Mouse (Mus musculus) embryonic facial prominence, embryonic 10.5 days (tissue): ENCODE data around the gene Gm20696. TPM values are rescaled to one million over a fixed set of nuclear protein-coding genes. Genes with fewer than 3 reads are reported as not detected.
A peak's percentile ranks its signal among the peaks of the same experiment; 100 is the strongest.

Source experiments
- DNase-seq: peaks from one replicate; pipeline ENCODE4 v3.0.0-alpha.2; 2017; ENCODE audit warnings: low spot score
- H3K27ac ChIP-seq: fragments of 300-500 bp; sonication (generic); replicated peaks from 2 replicates; pipeline ENCODE4 v1.5.1; 2016; ENCODE audit warnings: mild to moderate bottlenecking
- H3K27me3 ChIP-seq: fragments of 300-500 bp; sonication (generic); replicated peaks from 2 replicates; pipeline ENCODE4 v1.6.1; 2016; ENCODE audit warnings: low read depth, mild to moderate bottlenecking; ENCODE audit not compliant: poor library complexity, severe bottlenecking
- H3K36me3 ChIP-seq: fragments of 300-500 bp; sonication (generic); replicated peaks from 2 replicates; pipeline ENCODE4 v1.6.1; 2016; ENCODE audit warnings: mild to moderate bottlenecking, moderate library complexity
- H3K4me1 ChIP-seq: fragments of 300-500 bp; sonication (generic); 2 replicates; pipeline ENCODE4 v1.6.1; 2016
- H3K4me3 ChIP-seq: fragments of 300-500 bp; sonication (generic); 2 replicates; pipeline ENCODE4 v1.5.1; 2016; ENCODE audit warnings: mild to moderate bottlenecking, moderate library complexity
- H3K9me3 ChIP-seq: fragments of 300-500 bp; sonication (generic); 2 replicates; pipeline ENCODE4 v1.6.1; 2016; ENCODE audit warnings: mild to moderate bottlenecking
- WGBS: fragments of 180-500 bp; shearing (Covaris S2); methylation state at CpG from one replicate; pipeline ENCODE4 v1.1.7; 2016; 5-methylcytosine and 5-hydroxymethylcytosine counted together
- polyA plus RNA-seq: library from polyadenylated mRNA; unstranded; fragments of >200 nt; fragmentation: Nextera tagmentation; extraction: Ambion mirVana; gene quantifications from 2 replicates; pipeline ENCODE4 v1.2.1, GENCODE M21; 2016

The Gm20696 gene
- polyA plus RNA-seq, 1 experiment from 2014 or later: 4.5 TPM

DNA sequence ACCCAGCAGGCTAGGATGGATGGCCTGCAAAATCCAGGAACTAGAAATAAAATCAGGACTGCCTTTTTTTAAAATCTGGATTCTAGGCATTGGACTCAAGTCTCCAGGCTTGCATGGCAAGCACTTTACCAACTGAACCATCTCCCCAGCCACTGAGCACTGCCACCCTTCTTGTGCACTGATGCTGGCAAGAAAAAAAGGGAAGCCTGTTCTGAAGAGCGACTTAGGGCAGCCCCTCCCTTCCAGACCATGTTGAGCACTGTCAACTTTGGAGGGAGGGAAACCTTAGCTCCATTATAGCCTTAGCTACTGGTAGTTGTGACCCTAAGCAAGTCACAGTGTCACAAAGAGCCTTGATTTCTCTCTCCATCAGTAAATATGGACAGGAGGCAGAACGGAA is 308.7 kb downstream of the Gm20696 start:
- whole genome bisulfite sequencing: 89% methylated on average over 2 of the region's 2 CpGs
- DNase-seq: no peak
- Histone ChIP-seq H3K27ac (no peak overlapping the region), H3K4me1 (peaks cover 11% of the 10 kb centered on the region; the same call in 1 of the 2 replicates), H3K27me3 (no peaks in the 10 kb centered on the region), H3K9me3 (no peaks in the 10 kb centered on the region), H3K36me3 (no peaks in the 10 kb centered on the region), H3K4me3 (no peak overlapping the region)

DNA sequence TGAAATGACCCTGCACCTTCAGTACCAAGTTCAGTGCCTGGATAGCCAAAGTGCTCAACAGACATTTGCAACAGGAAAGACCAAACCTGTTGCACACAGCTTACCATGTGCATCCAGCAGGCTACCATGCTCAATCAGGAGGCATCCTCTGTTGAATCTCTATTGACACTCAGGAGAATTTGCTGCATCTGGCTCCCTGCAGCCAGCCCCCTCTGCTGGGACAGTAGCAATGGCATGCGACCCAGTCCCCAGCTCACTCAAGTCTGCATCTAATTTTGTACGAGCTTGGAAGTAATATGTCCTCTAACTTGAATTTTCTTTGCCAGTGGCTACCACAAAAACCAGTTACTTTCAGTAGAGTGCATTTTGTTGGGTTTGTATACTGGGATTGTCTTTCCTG is 312.3 kb downstream of the Gm20696 start:
- H3K27me3 ChIP-seq: no peaks in the 10 kb centered on the region
- 40% methylated on average over 2 of the region's 2 CpGs for WGBS
- DNase-seq: no peak
- H3K4me1 ChIP-seq: peaks cover 16% of the 10 kb centered on the region; the same call in 1 of the 2 replicates
- no peaks in the 10 kb centered on the region for H3K9me3 ChIP-seq
- no peak overlapping the region for H3K4me3 ChIP-seq
- H3K36me3 ChIP-seq: no peaks in the 10 kb centered on the region
- no peak overlapping the region for H3K27ac ChIP-seq

DNA sequence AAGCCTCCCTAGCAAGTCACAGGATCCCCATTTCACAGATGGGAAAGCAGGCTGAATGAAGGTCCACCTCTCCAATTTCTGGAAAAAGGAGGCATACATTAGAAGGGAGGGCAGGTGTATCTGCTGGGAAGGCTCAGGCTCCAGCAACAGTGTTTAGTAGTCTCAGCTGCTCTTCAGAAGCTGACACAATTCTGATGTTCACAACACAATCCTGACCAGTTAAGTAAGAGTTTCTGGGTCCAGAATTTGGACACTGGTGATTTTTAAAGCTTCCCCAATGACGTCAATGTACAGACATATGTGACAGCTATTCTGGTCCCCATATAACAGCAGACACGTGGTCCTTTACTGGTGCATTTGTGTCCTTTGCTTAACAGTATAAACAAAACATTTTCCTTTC is 313.2 kb downstream of the Gm20696 start:
- H3K36me3 ChIP-seq: no peaks in the 10 kb centered on the region
- no peak for DNase-seq
- H3K4me1 ChIP-seq: peaks cover 16% of the 10 kb centered on the region; the same call in 1 of the 2 replicates
- no peaks in the 10 kb centered on the region for H3K9me3 ChIP-seq
- no peak overlapping the region for H3K4me3 ChIP-seq
- WGBS: 84% methylated on average over 2 of the region's 2 CpGs
- no peak overlapping the region for H3K27ac ChIP-seq
- no peaks in the 10 kb centered on the region for H3K27me3 ChIP-seq

DNA sequence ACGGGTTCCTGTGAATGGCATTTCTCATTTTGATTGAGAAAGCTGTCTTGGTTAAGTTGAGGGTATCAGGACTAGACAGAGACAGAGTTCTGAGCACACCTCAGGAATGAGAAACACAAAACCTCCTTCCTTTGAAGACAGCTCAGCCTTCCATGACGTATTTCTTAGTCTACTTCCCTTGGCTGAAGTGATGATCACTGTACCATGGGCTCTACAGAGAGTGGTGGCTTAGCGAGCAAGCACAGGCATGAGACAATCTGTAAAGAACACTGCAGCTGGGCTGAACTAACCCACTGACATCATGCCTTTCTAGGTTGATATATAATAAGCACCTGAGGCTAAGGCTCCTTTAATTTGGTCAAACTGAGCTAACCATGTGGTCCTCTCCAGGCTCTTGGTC is 316.0 kb downstream of the Gm20696 start:
- 79% methylated on average over 3 of the region's 3 CpGs for WGBS
- DNase-seq: no peak
- Histone ChIP-seq H3K4me1 (peaks cover 19% of the 10 kb centered on the region), H3K27ac (no peak overlapping the region), H3K9me3 (no peaks in the 10 kb centered on the region), H3K4me3 (no peak overlapping the region), H3K36me3 (no peaks in the 10 kb centered on the region), H3K27me3 (no peaks in the 10 kb centered on the region)

GRCm38 (mm10) chr6:99350156-99350555 is 316.4 kb downstream of the Gm20696 start:
- WGBS: 73% methylated on average over 5 of the region's 5 CpGs
- peaks cover 19% of the 10 kb centered on the region for H3K4me1 ChIP-seq
- no peak for DNase-seq

DNA sequence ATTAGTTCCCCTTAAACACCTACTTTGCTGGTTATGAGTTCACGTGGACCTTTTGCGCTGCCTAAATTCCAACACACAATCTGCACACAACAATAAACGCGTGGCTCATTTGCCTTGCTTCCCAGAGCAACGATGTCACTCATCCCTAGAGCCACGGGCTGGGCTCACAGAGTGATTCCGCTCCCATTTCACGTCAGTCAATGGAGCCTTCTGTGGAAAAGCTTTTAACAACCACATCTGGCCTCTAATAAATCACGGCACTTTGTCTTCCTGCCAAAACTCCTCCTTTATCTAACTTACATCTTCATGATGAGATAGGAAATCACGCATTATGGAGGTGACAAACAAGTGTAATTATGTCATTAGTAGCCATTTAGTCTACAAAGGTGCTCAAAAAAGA is 318.8 kb downstream of the Gm20696 start:
- Histone ChIP-seq H3K4me1 (peaks cover 8% of the 10 kb centered on the region), H3K9me3 (no peaks in the 10 kb centered on the region), H3K36me3 (no peaks in the 10 kb centered on the region), H3K27me3 (no peaks in the 10 kb centered on the region), H3K4me3 (no peak overlapping the region), H3K27ac (no peak overlapping the region)
- DNase-seq: no peak
- WGBS: 76% methylated on average over 10 of the region's 10 CpGs

More at GRCm38 (mm10) chr6:99350156-99350555, 316.4 kb downstream of the Gm20696 start:
- Histone ChIP-seq H3K27me3 (no peaks in the 10 kb centered on the region), H3K9me3 (no peaks in the 10 kb centered on the region), H3K4me3 (no peak overlapping the region), H3K27ac (no peak overlapping the region), H3K36me3 (no peaks in the 10 kb centered on the region)

DNA sequence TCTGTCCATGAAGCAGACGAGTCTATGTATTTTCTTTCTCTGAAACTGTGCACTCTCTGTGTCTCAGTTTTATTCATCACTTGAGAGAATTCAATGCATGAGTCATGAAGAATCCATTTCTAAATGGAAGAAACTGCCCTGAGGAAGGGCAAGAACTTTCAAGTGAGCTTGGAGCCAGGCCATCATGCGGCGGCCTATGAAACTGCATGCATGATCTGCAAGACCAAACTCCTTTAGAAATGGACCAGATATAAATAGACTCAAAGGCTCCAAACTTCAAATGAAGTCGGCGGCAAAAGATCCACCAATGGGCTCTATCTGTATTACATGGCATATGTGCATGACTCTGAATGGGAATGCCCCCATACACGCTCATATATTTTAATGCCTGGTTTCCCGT is 321.6 kb downstream of the Gm20696 start:
- Histone ChIP-seq H3K36me3 (no peaks in the 10 kb centered on the region), H3K27ac (no peak overlapping the region), H3K9me3 (no peaks in the 10 kb centered on the region), H3K4me3 (no peak overlapping the region), H3K27me3 (no peaks in the 10 kb centered on the region), H3K4me1 (peaks cover 9% of the 10 kb centered on the region)
- DNase-seq: no peak
- 94% methylated on average over 7 of the region's 7 CpGs for WGBS

GRCm38 (mm10) chr6:99344357-99344756 is 322.2 kb downstream of the Gm20696 start:
- no peaks in the 10 kb centered on the region for H3K9me3 ChIP-seq
- H3K36me3 ChIP-seq: no peaks in the 10 kb centered on the region
- no peak overlapping the region for H3K27ac ChIP-seq
- H3K27me3 ChIP-seq: no peaks in the 10 kb centered on the region
- DNase-seq: no peak
- 90% methylated on average over 3 of the region's 3 CpGs for WGBS
- peaks cover 11% of the 10 kb centered on the region for H3K4me1 ChIP-seq
- no peak overlapping the region for H3K4me3 ChIP-seq

GRCm38 (mm10) chr6:99343815-99344214 is 322.8 kb downstream of the Gm20696 start:
- DNase-seq: no peak
- Histone ChIP-seq H3K4me1 (peaks cover 15% of the 10 kb centered on the region), H3K9me3 (no peaks in the 10 kb centered on the region)

GRCm38 (mm10) chr6:99342416-99342815 is 324.2 kb downstream of the Gm20696 start:
- H3K4me3 ChIP-seq: no peak overlapping the region
- H3K9me3 ChIP-seq: no peaks in the 10 kb centered on the region
- DNase-seq: no peak
- H3K4me1 ChIP-seq: peaks cover 24% of the 10 kb centered on the region
- 94% methylated on average over 3 of the region's 3 CpGs for WGBS
- no peaks in the 10 kb centered on the region for H3K27me3 ChIP-seq
- no peaks in the 10 kb centered on the region for H3K36me3 ChIP-seq
- no peak overlapping the region for H3K27ac ChIP-seq

More at GRCm38 (mm10) chr6:99343815-99344214, 322.8 kb downstream of the Gm20696 start:
- H3K27ac ChIP-seq: no peak overlapping the region
- no peak overlapping the region for H3K4me3 ChIP-seq
- H3K36me3 ChIP-seq: no peaks in the 10 kb centered on the region
- no peaks in the 10 kb centered on the region for H3K27me3 ChIP-seq
- 90% methylated on average over 3 of the region's 3 CpGs for WGBS

GRCm38 (mm10) chr6:99340902-99341301 is 325.7 kb downstream of the Gm20696 start:
- Histone ChIP-seq H3K4me3 (no peak overlapping the region), H3K9me3 (no peaks in the 10 kb centered on the region), H3K4me1 (peaks cover 37% of the 10 kb centered on the region), H3K27me3 (no peaks in the 10 kb centered on the region), H3K27ac (no peak overlapping the region), H3K36me3 (no peaks in the 10 kb centered on the region)
- WGBS: 80% methylated on average over 4 of the region's 4 CpGs
- DNase-seq: no peak

DNA sequence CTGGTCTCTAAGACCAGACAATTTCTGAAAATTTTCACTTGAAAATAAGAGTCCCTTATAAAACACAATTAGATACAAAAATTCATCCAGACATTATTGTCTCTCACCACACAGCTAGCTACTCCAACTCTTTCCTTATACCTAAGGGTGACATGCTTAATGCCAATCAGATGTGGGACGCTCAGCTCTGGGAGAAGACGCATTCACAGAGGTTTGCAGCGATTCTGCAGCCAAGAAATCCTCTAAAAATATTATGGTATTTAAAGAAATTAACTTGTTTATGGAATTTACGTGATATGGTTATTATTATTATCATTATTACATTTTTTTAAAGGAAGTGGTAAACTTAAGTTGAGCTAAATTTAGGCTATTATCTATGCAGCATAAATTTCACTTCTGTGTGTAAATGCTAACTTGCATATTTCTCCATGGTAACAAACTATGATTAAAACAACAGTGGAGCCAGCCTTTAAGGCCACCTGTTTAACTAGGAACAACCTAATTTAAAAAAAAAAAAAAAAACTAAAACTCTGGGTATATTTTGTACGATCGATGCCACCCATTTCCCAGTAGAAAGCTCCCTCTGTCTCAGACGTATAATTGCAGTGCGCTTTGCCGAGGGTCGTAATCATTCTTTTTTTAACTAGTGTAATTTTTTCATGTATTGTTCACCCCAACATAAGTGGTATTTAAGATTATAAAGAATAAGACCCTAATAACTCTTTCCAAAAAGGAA is 326.4 kb downstream of the Gm20696 start:
- WGBS: 71% methylated on average over 10 of the region's 10 CpGs
- H3K27ac ChIP-seq: no peak overlapping the region
- DNase-seq: no peak

DNA sequence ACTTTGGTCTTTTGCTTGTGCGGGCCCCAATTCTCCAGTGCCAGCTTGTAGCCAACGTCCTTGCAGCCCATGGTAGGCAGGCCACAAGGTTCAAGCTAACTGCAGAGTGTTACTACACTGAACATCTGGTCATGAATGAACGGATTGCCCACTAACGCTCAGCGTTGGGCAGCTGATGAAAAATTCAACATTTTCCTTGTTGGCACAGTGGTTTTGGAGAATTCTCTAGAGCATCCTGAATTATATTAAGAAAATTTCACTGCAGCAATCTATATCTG is 327.3 kb downstream of the Gm20696 start:
- no peak for DNase-seq
- Histone ChIP-seq H3K4me1 (peaks cover 39% of the 10 kb centered on the region), H3K36me3 (no peaks in the 10 kb centered on the region), H3K4me3 (no peak overlapping the region), H3K27ac (peak overlapping the region; percentile 54), H3K27me3 (no peaks in the 10 kb centered on the region), H3K9me3 (no peaks in the 10 kb centered on the region)
- WGBS: 76% methylated on average over 5 of the region's 5 CpGs

More for the DNA sequence above, 326.4 kb downstream of the Gm20696 start:
- no peaks in the 10 kb centered on the region for H3K27me3 ChIP-seq
- H3K4me3 ChIP-seq: no peak overlapping the region
- no peaks in the 10 kb centered on the region for H3K9me3 ChIP-seq
- H3K4me1 ChIP-seq: peaks cover 39% of the 10 kb centered on the region
- no peaks in the 10 kb centered on the region for H3K36me3 ChIP-seq
